Mouse (Mus musculus): ENCODE measurements around the gene 1700093K21Rik. TPM values are rescaled to one million over a fixed set of nuclear protein-coding genes. Genes with fewer than 3 reads are reported as not detected.
"Not testable (repeated sequence)": the region's sequence is repeated elsewhere in the genome, so short reads cannot be mapped to it uniquely, and the experiment has no call there.

The 1700093K21Rik gene
- total RNA-seq (2021) = not detected
- long read RNA-seq, experiment 1 = 0 reads
- long read RNA-seq, experiment 2 = 0 reads

GRCm38 (mm10) chr11:23520473-23521205, at the start of gene 1700093K21Rik:
TSS of gene 1700093K21Rik (minus strand) at chr11:23521155.
- intact Hi-C loops (cut with DNase I) = no loop called here

GRCm38 (mm10) chr11:23570130-23570529, 49.2 kb upstream of the 1700093K21Rik start:
- intact Hi-C loops (cut with DNase I) = no loop called here
- no peak for DNase-seq

More at GRCm38 (mm10) chr11:23520473-23521205, at the start of gene 1700093K21Rik:
- no peak for DNase-seq

DNA sequence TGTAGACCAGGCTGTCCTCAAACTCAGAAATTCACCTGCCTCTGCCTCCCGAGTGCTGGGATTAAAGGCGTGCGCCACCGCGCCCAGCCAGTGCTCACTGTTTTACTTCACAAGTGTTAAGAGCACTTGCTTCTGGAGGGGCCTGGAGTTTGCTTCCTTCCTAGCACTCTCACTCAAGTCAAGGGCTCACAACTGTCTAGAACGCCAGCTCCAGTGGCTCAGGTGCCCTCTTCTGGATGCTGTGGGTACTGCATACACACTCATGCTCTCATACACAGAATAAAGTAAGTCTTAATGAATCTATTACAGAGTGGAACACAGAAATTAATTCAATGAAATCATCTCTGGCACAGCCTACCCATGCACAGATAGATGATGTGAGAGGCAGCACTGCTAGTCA, 44.8 kb upstream of the 1700093K21Rik start:
- peak; percentile 70 to 83 for DNase-seq
- intact Hi-C loops (cut with DNase I) = loop anchor here (10.0 kb wide), 1 partner anchor 581 kb away; the partner anchor contains the start of genes Commd1 and Gm28048

GRCm38 (mm10) chr11:23557039-23557630, 36.2 kb upstream of the 1700093K21Rik start:
- DNase-seq = no peak
- intact Hi-C loops (cut with DNase I) = no loop called here

- no peak for DNase-seq
- intact Hi-C loops (cut with DNase I) = no loop called here
Observed at GRCm38 (mm10) chr11:23537446-23537845, 16.5 kb upstream of the 1700093K21Rik start.

- DNase-seq = no peak
- intact Hi-C loops (cut with DNase I) = no loop called here
Observed at GRCm38 (mm10) chr11:23518981-23519380, 2.0 kb downstream of the 1700093K21Rik start.

- intact Hi-C loops (cut with DNase I) = no loop called here
- DNase-seq = no peak
Observed at GRCm38 (mm10) chr11:23515315-23515714, 5.6 kb downstream of the 1700093K21Rik start.

DNA sequence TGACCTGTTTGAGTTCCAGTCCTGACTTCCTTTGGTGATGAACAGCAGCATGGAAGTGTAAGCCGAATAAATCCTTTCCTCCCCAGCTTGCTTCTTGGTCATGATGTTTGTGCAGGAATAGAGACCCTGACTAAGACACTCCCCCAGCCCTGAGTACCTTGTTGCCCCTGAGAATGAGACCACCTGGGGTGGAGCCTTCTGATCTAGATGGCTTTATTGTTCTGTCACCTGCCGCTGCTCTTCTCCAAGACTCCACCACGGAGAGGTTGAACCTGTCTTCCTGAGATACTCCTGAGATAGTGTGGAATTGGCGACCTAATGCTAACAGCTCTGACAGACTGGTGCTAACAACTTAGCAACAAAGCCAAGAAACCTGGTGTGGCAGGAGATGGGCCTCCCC, 6.2 kb downstream of the 1700093K21Rik start:
- intact Hi-C loops (cut with DNase I) = not testable (repeated sequence)

DNA sequence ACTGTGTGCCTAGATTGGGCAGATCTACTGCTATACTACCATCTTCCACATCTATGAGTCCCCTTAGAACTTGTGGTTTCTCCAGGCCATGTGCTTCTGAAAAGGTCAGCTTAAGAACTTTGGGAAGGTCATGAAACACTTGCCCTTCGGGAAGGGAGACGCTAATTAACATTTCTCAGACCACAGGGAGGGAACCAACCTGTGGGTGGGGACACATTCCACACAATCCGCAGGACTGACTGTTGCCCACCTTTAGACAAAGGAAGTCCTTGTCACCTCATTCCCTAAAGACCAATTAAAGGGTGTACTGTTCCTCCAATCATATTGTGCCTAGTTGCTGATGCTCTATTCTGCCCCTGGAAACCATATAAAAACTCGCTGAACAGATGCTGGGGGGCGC, 16.2 kb downstream of the 1700093K21Rik start:
- intact Hi-C loops (cut with DNase I); DNase-seq: not testable (repeated sequence)

More for the DNA sequence above, 6.2 kb downstream of the 1700093K21Rik start:
- DNase-seq = not testable (repeated sequence)

DNA sequence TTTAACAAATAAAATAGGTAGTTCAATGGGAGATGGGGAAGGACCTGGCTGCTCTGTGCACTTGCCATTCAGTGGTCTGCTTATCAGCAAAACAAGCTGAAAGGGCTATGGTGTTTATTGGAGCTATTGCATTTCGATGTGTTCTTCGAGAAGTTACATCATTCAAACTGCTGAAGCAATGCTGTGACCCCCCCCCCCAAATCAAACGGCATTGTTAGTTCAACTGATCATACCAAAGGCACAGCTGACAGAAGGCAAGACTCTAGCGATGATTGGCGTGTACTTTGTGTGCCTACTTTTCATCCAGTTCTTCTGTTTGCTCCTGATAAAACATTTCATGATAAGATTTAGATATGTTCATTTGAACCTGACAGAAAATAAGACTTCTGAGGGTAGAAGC, 22.3 kb downstream of the 1700093K21Rik start:
- DNase-seq = no peak
- intact Hi-C loops (cut with DNase I) = loop anchor here (10.0 kb wide), 1 partner anchor 514 kb away; the partner anchor contains the start of genes Commd1 and Gm28048

GRCm38 (mm10) chr11:23497718-23498509, 23.0 kb downstream of the 1700093K21Rik start, which contains the start of gene Ahsa2:
TSS of gene Ahsa2 (minus strand) at chr11:23498030.
- DNase-seq = peak; percentile 97 to 99
- intact Hi-C loops (cut with DNase I) = loop anchor here (10.0 kb wide), 1 partner anchor 513 kb away; the partner anchor contains the start of genes Commd1 and Gm28048

GRCm38 (mm10) chr11:23497335-23497717, 23.6 kb downstream of the 1700093K21Rik start:
- peak; percentile 75 to 76 for DNase-seq
- intact Hi-C loops (cut with DNase I) = loop anchor here (10.0 kb wide), 1 partner anchor 513 kb away; the partner anchor contains the start of genes Commd1 and Gm28048

DNA sequence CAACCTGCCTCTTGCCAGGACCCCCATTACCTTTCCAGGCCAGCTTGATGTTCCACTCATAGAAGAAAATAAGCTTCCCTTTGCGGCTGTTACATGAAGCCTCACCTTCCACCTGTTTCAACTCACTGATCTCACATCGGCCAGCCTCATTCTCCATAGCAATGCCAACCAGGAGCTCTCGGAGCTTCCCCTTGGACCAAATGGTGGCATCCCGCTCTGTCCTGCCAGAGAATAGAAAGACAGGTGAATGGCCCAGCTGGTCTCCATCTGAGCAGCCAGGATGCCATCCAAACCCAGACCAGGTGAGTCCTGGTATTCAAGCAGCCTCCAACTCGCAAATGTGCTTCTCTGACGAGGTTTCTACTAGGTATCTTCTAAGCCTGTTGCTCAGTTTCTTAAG, 24.3 kb downstream of the 1700093K21Rik start:
- no peak for DNase-seq
- intact Hi-C loops (cut with DNase I) = loop anchor here (10.0 kb wide), 1 partner anchor 512 kb away; the partner anchor contains the start of genes Commd1 and Gm28048

DNA sequence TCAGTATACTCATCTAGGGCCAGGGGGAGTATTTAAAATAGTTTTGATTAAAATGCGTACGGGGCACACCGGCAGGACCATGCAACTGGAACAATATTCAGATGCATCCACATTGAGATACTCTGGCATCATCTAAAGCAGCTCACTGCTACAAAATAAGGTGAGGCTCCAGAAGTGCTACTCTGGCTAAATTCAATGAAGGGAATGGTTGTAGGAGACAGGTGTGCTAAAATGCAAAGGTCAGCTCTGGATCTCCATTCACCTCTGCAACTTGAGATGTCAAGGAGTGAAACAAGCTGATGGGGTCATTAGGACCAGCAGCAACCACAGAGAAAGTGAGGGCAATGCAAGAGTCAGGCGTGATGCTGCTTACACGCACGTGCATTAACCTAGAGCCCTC, 25.7 kb downstream of the 1700093K21Rik start:
- intact Hi-C loops (cut with DNase I) = loop anchor here (10.0 kb wide), 1 partner anchor 510 kb away; the partner anchor contains the start of genes Commd1 and Gm28048
- DNase-seq = no peak

GRCm38 (mm10) chr11:23492048-23492790, 28.7 kb downstream of the 1700093K21Rik start:
- intact Hi-C loops (cut with DNase I) = loop anchor here (10.0 kb wide), 1 partner anchor 507 kb away; the partner anchor contains the start of genes Commd1 and Gm28048
- no peak for DNase-seq

- intact Hi-C loops (cut with DNase I) = loop anchor here (10.0 kb wide), 1 partner anchor 505 kb away; the partner anchor contains the start of genes Commd1 and Gm28048
- no peak for DNase-seq
Observed at GRCm38 (mm10) chr11:23489955-23490354, 31.0 kb downstream of the 1700093K21Rik start.
